Mouse (Mus musculus) large intestine, adult 2 months (tissue): ENCODE results near the gene Ndufb10. TPM values are rescaled to one million over a fixed set of nuclear protein-coding genes. Genes with fewer than 3 reads are reported as not detected.

ENCODE experiments used
- DNase-seq: peaks from one replicate; pipeline ENCODE4 v3.0.0-alpha.2; 2012; ENCODE audit warnings: low read depth, low spot score
- WGBS: fragments of 180-500 bp; shearing (Covaris S2); methylation state at CpG from one replicate; pipeline ENCODE4 v1.1.7; 2018; 5-methylcytosine and 5-hydroxymethylcytosine counted together
- polyA plus RNA-seq: library from polyadenylated mRNA; depleted of rRNA; stranded (reverse); fragments of >200 nt; gene quantifications from 2 replicates; pipeline ENCODE4 v1.2.3, GENCODE M21; 2012

Ndufb10 gene
- polyA plus RNA-seq, 1 experiment = 371 TPM

DNA sequence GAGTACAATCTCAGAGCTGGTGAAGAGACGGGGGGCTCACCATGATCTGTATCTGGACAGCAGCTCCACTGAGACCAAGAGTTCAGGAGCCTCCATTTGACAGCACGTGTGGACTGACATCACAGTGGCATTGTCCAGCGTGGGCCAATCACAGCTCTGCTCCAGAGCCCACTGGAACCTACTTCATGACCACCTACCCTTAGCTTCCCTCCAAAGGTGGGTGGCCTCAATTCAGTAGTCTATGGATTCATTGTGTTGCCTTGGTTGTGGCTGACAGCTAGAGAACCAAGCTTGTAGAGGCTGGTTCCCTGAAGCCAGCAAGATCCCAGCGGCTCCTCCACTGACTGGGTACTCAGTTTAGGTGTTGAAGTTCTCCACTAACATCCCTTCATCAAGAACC, 6.3 kb downstream of the Ndufb10 start, which contains the start of the genes Rnf151 and Rps2:
Rnf151 (minus strand) TSS at position 121 of the 400 bp plus-strand sequence.
Rps2 (plus strand) TSS at position 174 of the 400 bp plus-strand sequence.
- no peak for DNase-seq
- 89% methylated on average over 4 of the region's 4 CpGs for WGBS

DNA sequence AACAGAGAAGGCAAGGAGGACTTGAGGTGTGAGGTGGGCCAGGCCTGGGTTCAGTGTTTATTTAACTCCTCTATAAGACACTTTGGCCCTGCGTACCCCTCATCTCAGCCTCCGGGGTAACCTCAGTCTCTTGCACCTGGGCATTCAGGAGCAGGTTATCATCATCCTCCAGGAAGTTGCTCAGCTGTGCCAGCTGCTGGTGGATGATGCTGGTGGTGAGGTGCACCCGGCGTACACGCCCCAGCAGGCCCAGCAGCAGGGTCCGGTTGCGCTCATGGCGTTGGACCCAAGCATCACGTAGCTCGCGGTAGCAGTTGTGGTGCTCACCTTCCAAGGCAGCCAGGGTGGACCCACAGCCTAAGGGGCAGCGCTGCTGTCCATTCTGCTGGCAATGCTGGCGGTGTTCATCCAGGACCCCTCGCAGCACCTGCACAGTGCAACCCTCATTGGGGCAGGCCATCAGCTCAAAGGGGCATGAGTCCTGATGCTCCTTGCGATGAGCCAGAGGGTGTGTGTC, 8.1 kb downstream of the Ndufb10 start:
- no peak for DNase-seq
- 94% methylated on average over 15 of the region's 15 CpGs for WGBS

DNA sequence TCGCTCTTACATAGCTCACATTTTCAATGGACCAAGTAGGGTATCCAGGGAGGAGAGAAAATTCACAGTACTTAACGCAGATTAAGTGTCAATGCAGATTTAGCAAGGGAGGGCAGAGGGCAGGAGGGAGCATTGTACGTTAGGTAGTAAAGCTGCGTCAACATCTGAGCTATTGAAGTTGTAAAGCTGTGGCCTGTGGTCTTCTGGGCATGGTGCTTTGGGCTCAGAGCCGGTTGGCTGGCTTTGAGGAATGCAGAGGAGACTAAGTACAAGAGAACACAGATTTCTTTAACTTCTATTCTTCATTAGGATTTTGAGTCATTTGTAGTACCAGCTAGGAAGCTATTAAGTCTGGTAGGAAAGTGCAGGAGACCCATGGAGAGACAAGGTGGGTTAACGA, 8.7 kb downstream of the Ndufb10 start:
- 68% methylated on average over 6 of the region's 6 CpGs for WGBS

DNA sequence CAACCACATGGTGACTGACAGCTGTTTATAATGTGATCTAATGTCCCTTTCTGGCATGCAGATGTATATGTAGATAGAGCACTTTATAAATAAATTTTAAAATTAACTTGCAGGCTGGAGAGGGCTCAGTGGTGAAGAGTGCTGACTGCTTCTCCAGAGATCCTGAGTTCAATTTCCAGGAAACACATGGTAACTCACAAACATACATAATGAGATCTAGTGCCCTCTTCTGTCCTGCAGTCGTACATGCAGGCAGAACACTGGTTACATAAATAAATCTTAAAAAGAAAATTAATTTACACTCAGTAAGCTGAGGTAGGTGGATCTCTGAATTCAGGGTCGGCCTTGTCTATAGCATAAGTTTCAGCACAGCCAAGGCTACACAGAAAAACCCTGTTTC, 15.6 kb downstream of the Ndufb10 start:
- DNase-seq = no peak
- WGBS = 18% methylated on average over 2 of the region's 2 CpGs

More for the DNA sequence above, 8.7 kb downstream of the Ndufb10 start:
- no peak for DNase-seq

DNA sequence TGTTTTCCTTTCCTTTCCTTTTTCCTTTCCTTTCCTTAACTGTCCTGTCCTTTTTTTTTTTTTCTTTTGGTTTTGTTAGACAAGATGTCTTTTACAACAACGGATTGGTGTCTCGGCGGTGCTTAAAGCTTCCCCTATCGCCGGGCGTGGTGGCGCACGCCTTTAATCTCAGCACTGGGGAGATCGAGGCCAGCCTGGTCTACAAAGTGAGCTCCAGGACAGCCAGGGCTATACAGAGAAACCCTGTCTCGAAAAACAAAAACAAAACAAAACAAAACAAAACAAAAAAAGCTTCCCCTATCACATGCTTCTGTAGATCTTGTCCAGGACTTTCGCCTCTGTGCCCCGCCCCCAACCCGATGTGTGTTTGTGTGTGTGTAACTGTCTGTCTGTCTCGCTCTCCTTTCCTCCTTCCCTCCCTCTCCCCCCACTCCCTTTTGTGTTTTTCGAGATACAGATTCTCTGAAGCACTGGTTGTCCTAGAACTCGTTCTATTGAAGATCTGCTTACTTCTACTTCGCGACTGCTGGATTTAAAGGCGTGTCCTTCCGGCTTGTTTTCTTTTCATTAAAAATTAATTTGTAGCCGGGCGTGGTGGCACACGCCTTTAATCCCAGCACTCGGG, 16.4 kb downstream of the Ndufb10 start:
- DNase-seq = no peak
- under 1% methylated on average over 24 of the region's 24 CpGs for WGBS

DNA sequence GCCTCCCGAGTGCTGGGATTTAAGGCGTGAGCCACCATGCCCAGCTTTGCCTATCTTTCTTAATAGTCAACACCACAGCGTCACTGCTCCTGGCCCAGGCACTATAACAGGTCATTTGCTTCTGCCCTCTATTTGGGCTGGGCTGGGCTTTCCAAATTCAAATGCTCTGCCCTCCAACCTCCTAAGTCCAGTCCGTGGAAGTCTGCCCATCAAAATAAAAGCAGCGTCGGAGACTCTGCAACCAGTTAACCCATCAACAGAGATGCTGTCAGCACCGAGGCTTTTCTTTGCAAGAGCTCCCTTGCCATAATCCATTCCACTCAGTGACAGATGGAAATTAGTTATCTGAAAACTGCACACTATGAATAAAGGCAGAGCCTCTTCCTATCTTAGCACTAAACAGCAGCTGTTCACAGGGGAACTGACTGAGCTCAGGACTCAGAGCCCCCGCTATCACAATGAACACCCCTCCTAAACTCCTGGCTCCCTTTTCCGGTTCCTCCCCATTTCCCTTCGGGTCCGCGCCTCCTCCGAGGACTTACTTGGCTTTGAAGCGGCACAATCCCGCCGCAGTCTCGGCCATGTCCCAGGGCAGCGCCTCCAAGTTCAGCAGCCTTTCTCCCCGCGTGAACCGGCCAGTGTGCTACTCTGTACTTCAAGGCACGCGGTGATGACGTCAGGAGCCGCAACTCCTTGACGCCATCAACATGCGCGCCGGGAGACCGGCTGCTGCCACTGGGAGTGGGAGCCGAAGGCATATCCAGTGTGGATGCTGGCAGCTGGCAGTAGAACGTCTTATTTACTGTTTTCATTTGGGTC, 17.1 kb downstream of the Ndufb10 start, which contains the start of gene Tbl3:
Tbl3 (minus strand) TSS at position 679 of the 819 bp plus-strand sequence.
- under 1% methylated on average over 32 of the region's 32 CpGs for WGBS
- DNase-seq = no peak

DNA sequence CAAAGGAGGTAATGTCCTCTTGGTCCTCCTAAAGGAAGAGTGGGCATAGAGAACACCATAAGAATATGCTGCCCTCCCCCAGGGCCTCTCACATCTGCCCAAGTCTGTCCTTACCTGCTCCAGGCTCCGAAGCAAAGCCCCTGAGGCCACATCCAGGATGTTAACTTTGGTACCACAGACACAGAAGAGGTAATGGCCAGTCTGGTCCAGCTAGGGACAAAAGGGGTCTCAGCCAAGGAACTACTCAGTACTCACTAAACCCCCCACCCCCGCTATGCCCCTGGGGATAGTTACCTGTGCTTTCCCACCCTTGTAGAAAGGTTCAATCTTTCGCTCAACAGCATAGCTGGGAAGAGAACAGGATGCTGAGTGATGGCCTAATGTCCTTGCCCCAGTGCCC, 18.5 kb downstream of the Ndufb10 start:
- DNase-seq = no peak
- 95% methylated on average over 3 of the region's 3 CpGs for WGBS

DNA sequence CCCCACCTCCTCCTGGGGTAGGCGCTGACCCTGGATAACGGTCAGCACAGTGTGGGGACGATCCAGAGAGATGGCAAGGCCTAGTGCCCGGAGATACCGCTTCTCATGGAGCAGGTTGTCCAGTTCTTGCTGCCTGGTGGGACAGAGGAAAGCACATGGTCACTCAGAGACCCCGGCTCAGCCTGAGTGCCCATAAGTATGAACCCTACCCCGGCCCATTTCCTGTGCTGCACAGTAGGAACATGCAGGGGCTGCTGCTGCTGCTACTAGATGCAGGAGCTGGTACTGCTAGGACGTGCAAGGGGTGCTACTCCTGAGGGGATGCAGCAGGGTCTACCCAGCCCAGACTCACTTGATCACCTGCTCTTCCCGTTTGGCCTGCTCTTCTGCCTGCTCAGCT, 23.0 kb downstream of the Ndufb10 start:
- WGBS = 84% methylated on average over 9 of the region's 9 CpGs
- no peak for DNase-seq

DNA sequence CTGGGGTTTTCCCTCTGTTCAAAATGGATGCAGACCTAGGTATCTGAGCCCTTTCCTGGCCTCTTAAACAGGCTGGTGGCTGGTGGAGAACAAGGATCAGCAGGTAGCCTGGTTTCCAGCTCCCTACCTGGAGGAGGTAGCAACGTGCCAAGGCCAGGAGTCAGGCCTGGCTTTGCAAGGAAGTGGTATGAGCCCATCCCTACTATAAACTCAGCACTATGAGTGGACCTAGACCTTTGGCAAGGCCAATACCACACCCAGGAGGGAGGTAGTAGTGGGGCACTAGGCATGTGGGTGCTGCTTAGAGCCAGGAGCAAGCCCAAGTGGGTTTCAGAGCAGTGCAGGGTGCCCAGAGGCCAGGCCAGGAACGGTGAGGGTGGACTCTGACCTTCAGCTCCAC, 24.8 kb downstream of the Ndufb10 start:
- 32% methylated on average over 2 of the region's 2 CpGs for WGBS
- DNase-seq = peak; percentile 82

DNA sequence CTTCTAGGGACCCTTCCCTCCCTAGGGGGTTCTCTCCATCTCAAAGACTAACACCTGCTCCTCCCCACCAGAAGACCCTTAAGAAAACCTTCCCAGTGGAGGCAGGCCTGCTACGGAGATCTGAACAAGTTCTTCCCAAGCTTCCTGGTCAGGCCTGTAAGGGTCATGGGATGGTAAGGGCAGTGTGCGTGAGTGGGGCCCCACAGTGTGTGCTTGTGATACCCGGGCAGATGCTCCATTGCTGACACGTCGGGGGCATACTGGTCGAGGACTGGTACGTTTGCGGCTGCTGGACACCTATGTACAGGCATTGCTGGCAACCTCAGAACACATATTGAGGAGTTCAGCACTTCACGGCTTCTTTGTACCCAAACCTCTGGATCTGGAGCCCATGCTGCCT, 25.6 kb downstream of the Ndufb10 start:
- 28% methylated on average over 9 of the region's 9 CpGs for WGBS
- DNase-seq = no peak

DNA sequence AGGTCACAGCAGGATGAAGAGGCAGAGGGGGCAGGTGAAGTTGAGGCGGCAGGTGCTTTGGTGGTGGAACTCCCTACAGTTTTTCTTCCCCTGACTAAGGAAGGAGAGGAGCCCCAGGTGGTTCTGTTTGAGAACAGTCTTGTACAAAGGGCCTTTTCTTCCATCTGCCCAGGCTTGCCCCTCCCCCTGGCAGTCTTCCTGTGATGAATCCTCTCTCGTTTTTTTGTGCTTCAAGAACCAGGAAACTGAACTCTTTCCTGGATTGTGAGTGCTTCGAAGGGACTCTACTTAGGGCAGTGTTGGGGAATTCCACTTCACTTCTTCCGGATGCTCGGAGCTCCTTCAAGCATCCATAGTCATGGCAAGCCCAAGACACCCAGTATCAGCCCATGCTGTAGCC, 26.3 kb downstream of the Ndufb10 start:
- 7% methylated on average over 5 of the region's 5 CpGs for WGBS
- DNase-seq = peak; percentile 59

DNA sequence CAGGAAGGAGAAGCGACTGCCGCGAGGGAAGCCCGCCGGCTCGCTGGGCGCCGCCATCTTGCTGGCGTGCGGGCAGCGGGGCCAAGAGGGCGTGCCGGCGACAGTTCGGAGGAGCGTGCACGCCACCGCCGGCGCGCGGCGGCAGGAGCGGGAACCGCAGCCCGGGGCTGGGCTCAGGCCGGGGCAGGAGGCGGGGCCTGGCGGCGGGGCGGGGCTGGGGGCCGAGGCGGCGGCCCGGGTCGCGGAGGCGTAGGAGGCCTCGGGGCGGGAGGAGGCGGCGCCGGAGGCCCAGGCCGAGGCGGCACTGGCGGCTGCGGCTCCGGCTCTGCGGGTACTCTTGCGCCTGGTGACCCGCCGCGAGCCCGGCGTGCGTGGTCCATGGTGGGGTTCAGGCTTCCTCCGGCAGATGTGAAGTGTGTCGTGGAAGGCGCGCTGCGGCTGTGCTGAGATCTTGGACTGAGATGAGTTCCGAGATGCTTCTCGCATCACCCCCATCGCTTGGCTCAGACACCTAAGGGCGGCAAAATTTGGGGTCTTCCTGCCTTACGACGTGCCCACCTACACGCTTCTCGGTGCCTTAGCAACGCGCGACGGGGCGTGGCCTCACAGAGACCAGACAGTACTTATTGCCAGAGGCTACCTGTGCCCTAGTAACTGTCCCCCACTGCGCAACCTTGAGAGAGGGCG, 28.1 kb downstream of the Ndufb10 start, which contains the start of the genes Gfer and Noxo1:
Gfer (minus strand) TSS at position 146 of the 687 bp plus-strand sequence.
Noxo1 (plus strand) TSS at position 224 of the 687 bp plus-strand sequence.
- WGBS = under 1% methylated on average over 74 of the region's 76 CpGs
- DNase-seq = no peak

DNA sequence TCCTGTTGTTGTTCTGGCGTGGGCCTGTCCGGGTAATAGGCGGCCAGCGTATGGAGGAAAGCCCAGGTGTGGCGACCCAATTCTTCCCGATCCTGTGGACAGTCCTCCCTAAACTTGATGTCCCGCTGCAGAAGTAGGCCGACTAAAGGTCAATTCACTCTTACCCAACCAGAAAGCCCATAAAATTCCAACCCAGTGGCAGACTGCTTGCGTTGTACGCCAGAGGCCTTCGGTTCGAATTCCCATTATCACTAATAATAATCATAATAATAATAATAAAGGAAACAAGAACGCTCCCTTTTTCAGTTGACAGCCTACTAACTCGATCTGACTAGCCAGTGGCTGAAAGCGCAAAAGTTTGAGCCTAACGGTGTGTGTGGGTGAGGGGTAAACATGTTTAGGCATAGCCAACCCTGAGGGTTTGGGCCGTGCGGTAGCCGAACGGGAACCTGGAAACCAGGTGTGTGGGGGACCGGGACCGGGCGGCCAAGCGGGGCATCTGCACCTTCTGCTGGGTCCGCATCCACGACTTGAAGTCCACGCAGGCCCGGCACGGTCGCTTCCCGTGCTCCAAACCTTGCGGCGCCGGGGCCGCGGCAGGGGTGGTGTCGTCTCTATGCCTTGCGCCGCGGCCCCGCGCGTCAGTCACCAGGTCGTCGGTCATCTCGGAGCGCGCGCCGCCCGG, 28.8 kb downstream of the Ndufb10 start:
- WGBS = 4% methylated on average over 47 of the region's 51 CpGs
- DNase-seq = no peak

DNA sequence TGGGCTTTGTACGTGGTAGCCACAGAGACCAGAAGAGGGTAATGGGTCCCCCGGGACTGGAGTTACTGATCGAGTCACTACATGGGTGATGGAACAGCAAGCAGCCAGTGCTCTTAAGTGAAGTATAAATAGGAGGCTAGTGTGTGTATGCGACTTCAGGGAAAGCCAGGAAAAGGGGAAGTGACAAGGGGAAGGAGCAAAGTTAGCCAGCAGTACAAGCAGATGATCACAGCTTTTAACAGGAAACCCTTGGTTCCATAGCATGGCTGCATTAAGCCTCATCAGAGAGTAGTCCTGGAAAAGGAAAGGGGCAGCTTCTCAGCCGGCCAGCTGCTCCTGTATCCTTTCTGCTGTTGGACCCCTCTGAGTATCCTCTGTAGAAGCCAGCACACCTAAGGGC, 31.9 kb downstream of the Ndufb10 start:
- WGBS = 87% methylated on average over 5 of the region's 5 CpGs
- DNase-seq = no peak

DNA sequence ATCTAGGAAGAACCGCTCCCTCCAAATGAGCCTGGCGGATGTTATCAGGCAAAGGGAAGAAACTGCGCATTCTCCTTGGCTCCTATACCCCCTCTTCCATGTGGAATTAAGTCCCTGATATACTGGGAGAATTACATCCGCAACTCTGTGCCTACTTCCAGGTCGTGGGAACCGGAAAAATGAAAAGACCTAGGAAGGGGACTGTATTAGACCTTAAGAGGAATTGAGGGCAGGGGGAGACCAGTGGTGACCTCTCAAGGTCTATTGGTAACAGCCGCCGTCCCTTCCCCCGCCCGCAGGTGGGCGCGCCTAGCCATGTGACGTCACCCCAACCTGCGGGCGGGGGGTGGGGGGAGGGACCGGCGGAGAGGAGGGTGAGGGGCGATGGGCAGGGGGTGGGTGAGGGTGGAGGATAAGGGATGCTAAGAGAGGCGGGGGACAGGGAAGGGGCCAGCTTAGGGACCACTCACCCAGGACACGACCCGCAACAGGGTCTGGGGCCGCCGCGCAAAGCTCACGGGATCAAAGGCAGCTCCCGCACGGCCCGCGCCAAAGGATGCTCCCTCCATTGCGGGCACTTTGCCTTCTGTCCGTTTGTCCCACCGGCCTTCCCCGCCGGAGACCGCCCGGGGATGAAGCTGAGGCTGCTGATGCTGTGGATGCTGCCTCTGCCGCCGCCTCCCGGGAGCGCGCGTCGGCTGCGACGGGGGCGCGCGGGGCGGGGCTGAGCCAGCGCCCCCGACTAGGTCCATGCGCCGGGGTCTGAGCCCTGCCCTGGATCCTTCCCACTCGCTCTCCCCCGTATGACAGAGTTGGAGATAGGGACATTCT, 34.8 kb downstream of the Ndufb10 start, which contains the start of gene Syngr3:
Syngr3 (minus strand) TSS at position 705 of the 831 bp plus-strand sequence.
- WGBS = 2% methylated on average over 45 of the region's 55 CpGs
- no peak for DNase-seq

DNA sequence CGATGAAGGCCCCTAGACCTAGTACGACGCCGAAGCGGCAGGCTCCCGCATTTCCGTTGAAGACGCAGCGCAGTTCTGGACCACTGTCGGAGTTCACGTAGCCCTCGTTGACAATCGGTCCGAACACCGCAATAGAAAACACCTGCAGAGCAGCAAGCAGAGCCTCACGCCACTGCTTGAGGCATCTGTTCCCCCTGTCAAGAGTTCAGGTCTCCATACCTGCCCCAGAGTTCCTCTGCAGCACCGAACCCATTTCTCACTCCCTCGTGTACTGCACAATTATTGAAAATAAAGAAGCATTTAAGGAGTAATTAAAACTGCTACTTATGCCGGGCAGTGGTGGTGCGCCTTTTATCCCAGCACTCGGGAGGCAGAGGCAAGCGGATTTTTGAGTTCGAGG, 36.7 kb downstream of the Ndufb10 start:
- no peak for DNase-seq
- 26% methylated on average over 23 of the region's 23 CpGs for WGBS

DNA sequence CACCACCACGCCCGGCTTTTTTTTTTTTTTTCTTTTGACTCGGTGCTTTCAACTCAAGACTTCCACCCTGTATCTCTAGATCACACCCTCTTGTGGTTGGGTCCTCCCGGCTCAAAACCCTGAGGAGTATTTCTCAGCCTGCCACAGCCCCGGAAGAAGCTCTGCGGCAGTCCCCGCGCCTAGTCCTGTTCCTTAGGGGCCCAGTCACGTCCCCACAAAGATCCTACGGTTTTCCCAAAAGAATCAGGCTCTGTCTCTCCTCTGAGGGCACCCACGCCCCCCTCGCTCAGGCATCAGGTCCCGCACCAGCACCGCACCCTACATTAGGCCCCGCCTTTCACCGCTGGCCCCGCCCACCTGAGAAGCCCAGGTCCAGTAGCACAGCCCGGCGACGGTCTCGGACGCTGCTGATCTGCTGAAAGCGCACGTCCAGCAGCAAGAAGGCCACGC, 37.1 kb downstream of the Ndufb10 start:
- no peak for DNase-seq
- WGBS = 1% methylated on average over 25 of the region's 25 CpGs

DNA sequence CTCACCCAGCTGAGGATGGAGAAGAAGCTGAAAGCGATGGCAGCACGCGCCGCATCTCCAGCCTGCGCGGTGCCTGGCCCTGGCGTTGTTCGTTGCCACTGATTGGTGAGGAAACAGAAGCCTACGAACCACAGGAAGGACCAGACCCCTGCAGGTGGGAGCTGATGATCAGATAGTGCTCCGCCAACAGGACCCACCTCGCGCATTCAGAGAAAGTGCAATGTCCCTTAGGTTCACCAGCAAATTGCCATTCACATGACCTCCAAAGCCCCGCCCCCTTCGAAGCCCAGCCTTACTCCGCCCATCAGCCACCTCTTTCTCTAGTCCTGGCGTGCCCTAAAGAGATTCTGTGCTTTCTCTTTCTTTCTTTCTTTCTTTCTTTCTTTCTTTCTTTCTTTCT, 37.8 kb downstream of the Ndufb10 start:
- WGBS = 54% methylated on average over 16 of the region's 16 CpGs
- no peak for DNase-seq
